Mouse (Mus musculus): ENCODE measurements around the gene Olfr372.
"Not testable (repeated sequence)": the region's sequence is repeated elsewhere in the genome, so short reads cannot be mapped to it uniquely, and the experiment has no call there.

Olfr372 gene

DNA sequence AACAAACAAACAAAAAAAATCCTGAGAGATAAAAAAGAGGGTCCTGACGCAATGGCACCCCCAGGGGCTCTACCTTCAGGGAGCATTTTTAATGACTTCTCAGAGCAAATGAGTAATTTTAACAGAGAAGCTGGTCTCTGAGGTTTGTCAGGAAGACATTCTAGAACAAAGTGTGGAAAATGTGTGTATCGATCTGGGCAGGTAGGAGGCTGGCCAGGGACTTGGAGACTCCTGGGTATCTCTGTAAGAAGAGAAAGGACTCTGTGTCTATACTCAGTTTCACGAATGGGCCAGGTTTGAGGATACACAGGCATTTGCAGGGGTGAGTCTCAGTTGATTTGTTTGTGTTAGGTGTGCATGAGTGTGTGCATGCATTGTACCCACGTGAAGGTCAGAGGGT is at the start of gene Olfr372:
Gene Olfr372 (plus strand): TSS at position 301 of the 400 bp plus-strand sequence.
- DNase-seq = not testable (repeated sequence)

GRCm38 (mm10) chr8:71999434-71999833 is 41.6 kb upstream of the Olfr372 start:
- no peak for DNase-seq

DNA sequence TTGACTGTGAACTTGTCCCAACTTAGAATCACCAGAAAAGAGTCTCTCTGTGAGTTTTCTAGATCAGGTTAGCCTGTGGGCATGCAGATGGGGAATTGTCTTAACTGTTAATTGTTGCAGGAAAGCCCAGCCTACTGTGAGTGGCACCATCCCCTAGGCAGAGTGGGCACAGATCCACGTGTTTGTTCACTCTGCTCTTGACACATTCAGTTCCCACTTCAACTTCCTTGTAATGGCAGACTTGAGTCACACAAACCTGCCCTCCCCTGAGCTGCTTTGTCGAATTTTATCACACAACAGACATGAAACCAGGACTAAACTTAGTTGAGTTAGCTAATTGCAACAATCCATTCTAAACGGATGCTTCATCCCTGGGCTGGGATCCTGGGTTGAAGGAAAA is 40.8 kb upstream of the Olfr372 start:
- no peak for DNase-seq

DNA sequence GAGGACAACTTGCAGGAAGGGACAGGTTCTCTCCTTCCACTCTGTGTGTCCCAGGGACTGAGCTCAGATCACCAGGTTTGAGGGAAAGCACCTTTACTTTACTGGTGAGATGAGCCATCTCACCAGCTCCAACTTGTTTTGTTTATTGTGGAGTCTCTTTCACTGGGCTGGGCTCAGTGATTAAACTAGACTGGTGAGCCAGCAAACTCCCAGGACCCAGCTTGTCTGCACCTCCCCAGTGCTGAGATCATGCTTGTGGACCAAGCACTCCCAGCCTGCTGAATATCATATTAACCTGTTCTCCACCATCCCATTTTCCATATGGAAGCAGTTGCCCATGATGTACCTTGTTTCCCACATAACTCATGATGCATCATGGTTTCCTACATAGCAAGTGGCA is 38.1 kb upstream of the Olfr372 start:
- DNase-seq = no peak

- DNase-seq = no peak
Observed at GRCm38 (mm10) chr8:72005912-72006311, 35.1 kb upstream of the Olfr372 start.

DNA sequence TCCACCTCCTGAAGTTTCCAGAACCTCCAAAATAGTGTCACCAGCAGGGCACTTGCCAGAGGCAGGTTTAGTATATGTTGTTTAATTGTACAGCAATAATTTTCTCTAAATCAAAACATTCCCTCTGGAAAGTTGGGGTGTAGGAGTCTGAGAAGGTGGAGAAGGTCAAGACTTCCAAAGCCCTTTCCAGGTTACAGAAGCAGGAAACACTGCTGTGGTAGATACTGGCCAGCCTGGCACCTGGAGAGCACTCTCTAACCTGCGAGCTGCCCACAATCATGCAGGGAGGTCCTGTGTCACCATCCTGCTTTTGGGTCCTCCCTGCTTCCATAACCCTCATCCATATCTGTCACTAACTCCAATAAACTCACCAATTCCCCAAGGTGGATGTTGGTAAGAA is 34.3 kb upstream of the Olfr372 start:
- DNase-seq = no peak

DNA sequence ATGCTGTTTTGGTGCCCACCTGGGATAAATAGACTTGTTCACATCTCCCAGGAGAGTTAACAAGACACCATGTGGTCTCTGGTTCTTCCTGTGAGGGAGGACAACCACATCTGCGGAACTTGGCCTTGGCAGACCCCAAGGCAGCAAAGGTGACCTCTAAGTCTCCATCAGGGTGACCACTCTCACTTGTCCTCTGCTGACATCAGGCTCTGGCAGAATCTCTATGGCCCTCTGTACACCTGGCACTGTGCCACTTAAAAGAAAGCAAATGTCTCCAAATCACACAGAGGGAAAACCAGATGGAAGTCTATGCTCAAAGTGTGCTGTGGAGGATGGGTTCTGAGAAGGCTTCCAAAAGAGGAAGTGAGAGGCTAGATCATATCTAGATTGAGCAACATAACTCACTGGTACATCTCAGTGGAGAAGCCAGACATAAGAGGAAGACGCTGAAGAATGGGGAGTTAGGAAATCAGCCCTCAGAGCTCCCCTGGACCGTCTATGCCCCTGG is 32.8 kb upstream of the Olfr372 start:
- DNase-seq = peak; percentile 23

- DNase-seq = no peak
Observed at GRCm38 (mm10) chr8:72009473-72009872, 31.5 kb upstream of the Olfr372 start, which contains the start of gene Cyp4f18. Gene Cyp4f18 (minus strand): TSS chr8:72009626.

DNA sequence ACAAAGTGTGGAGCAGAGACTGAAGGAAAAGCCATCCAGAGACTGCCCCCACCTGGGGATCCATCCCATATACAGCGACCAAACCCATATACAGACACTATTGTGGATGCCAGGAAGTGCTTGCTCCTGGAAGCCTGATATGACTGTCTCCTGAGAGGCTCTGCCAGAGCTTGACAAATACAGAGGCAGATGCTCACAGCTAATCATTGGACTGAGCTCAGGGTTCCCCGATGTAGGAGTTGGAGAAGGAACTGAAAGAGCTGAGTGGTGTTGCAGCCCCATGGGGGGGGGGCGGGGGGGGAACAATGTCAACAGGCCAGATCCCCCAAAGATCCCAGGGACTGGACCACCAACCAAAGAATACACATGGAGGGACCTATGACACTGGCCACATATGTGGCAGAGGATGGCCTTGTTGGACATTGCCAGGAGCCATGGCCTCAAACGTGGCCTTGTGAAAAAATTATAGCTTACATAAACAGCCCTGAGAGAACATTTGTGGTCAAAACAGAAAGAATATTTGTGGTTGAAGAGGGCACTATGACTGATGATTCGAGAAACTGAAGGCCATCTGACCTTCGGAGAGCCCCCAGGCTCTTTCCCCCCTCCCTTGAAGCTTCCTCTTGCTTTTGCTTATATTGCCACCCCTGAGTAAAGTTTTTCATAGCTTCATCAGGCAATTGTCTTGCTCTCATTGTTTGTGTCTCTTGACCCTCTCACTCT is 27.4 kb upstream of the Olfr372 start:
- not testable (repeated sequence) for DNase-seq

DNA sequence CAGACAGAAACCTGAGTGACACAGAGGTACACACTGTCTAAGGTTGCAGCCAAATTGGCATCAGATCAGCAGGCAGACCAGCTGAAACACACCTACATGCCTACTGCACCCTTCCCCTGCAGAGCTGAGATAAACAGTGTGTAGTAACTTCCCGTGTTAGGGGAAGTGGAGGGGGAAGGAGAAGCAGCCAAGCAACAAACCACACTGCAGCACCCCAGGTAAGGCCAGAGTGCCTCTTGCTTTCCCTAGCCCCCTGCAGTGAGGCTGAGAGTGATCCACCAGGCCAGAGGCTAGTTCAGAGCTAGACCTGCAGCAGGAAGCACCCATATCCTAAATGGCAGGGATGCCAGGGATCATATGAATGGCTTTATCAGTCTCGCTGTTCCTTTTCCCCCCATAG is 23.7 kb upstream of the Olfr372 start:
- not testable (repeated sequence) for DNase-seq

- no peak for DNase-seq
Observed at GRCm38 (mm10) chr8:72018141-72018540, 22.9 kb upstream of the Olfr372 start.

DNA sequence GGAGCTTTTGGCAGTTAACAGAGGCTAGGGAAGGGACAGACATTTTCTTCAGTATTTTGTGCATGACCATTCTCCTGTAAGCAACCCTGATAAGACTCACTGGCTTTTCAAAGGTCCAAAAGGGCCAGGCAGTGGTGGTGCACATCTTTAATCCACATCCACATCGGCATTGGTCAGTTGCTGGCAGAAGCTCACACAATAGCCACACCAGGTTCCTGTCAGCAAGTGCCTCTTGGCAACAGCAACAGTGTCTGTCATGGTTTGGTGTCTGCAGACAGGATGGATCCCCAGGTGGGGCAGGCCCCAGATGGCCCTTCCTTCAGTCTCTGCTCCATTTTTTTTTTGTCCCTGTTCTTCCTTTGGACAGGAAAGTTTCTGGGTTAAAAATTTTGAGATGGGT is 22.0 kb upstream of the Olfr372 start:
- not testable (repeated sequence) for DNase-seq

DNA sequence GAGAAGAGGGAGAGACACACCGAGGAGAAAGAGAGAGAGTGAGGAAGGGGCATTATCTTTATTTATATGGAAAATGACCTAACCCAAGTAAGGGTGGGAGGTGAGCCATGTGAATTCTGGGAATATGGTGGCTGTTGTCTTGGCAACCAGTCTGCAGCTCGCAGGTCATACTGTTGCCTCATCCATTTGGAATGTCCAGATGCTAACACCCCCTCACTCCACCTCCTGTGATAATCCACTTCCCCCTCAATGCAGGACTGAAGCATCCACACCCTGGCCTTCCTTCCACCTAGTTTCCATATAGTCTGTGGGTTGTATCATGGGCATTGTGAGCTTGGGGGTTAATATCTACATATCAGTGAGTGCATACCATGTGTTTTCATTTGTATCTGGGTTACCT is 21.2 kb upstream of the Olfr372 start:
- DNase-seq = no peak

DNA sequence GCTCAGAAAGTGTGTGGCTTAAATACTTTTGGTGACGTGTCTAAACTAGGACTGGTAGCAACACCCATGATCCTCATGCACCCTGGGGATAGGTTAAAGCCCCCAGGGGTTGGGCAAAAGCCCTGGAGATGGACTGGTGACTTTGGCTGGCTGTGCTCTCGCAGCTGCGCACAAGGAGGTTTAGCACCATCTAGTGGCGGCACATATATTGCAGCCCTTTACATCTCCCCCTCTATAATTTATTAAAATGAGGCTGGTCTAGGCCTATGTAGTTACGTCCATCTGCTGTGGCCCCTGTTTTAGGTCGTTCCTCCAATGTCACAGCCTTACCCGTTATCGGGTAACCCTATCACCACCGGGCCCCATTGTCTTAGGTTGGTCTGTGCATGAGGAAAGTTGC is 16.1 kb upstream of the Olfr372 start:
- DNase-seq = peak; percentile 63

DNA sequence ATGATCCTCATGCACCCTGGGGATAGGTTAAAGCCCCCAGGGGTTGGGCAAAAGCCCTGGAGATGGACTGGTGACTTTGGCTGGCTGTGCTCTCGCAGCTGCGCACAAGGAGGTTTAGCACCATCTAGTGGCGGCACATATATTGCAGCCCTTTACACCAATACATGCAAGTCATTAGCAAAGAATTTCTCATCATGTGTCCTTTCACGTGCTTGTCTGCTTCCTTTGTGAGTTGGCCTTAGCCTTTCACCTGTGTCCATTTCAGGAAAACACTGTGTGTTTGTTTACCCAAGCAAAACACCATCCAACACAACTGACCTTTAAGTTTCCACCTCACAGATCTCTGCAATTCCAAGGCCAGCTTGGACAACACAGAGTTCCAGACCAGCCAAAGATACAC is 8.1 kb upstream of the Olfr372 start:
- DNase-seq = peak; percentile 86

DNA sequence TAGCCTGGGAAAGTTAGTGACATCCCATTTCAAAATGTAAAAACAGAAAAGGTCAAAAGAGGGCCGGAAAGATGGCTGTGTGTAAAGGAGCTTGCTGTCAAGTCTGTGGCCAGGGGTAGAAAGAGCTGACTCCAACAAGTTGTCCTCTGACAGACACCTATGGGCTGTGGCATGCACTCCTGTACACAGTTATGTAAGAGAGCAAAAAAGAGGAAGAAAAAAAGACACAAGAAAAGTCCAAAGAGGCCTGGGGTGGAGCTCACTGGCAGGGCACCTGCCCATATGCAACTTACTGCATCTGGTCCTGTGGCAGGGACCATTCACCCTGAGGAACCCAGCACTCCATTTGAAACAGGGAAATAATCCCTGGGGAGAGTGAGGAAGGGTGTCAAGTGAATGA is 1.5 kb downstream of the Olfr372 start:
- DNase-seq = no peak

DNA sequence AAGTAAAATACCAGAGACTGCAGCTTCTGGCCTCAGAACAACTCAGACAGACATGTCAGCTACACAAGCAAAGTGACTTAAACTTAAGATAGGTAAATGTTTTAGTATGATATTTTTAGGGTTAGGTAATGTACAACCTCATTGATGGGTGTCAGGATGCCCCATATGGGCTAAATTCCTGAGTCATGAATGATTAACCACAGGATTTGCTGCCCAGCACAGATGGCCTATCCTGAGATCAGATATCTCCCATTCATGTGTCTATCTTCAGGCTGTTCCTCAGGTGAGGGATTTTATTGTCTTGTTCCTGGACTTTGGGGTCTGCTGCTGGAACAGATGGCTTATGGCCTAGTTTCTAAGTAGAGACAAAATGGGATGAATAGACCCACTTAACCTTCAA is 13.6 kb downstream of the Olfr372 start:
- not testable (repeated sequence) for DNase-seq

DNA sequence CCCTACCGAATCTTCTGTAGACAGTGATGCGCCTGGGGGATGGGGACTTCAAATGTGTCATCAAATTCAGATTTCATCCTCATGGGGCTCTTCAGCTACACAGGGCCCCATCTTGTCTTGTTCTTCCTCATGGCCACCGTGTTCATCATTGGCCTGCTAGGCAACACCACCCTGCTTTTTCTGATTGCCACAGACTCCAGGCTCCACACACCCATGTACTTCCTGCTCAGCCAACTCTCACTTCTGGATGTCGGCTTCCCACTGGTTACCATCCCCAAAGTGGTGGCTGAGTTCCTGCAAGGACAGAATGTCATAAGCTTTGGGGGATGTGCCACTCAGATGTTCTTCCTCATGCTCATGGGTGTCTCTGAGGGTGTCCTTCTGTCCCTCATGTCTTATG is 16.6 kb downstream of the Olfr372 start:
- not testable (repeated sequence) for DNase-seq

GRCm38 (mm10) chr8:72066819-72067399 is 25.9 kb downstream of the Olfr372 start:
- DNase-seq = not testable (repeated sequence)

DNA sequence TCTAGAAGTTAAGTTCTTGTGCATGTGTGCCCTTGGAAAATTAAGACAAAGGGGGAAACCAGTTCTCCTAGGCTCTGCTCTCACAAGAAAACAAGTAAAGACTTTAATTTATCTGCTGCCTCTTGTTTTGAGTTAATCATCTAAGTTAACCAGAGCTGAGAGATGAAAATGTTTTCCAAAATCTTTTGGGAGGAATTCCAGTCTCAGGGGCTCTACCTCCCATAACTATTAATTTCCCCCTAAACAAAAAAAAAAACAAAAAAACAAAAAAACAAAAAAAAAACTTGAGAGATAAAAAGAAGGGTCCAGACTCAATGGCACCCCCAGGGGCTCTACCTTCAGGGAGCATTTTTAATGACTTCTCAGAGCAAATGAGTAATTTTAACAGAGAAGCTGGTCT is 41.9 kb downstream of the Olfr372 start, which contains the start of gene Olfr373:
Gene Olfr373 (plus strand): TSS at position 301 of the 400 bp plus-strand sequence.
- not testable (repeated sequence) for DNase-seq

DNA sequence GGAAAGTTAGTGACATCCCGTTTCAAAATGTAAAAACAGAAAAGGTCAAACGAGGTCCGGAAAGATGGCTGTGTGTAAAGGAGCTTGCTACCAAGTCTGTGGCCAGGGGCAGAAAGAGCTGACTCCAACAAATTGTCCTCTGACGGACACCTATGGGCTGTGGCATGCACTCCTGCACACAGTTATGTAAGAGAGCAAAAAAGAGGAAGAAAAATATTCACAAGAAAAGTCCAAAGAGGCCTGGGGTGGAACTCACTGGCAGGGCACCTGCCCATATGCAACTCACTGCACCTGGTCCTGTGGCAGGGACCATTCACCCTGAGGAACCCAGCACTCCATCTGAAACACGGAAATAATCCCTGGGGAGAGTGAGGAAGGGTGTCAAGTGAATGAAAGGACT is 43.7 kb downstream of the Olfr372 start:
- DNase-seq = no peak

- DNase-seq = not testable (repeated sequence)
Observed at GRCm38 (mm10) chr8:72087611-72088010, 46.6 kb downstream of the Olfr372 start.

DNA sequence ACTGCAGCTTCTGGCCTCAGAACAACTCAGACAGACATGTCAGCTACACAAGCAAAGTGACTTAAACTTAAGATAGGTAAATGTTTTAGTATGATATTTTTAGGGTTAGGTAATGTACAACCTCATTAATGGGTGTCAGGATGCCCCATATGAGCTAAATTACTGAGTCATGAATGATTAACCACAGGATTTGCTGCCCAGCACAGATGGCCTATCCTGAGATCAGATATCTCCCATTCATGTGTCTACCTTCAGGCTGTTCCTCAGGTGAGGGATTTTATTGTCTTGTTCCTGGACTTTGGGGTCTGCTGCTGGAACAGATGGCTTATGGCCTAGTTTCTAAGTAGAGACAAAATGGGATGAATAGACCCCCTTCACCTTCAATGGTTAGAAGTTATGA is 55.7 kb downstream of the Olfr372 start:
- not testable (repeated sequence) for DNase-seq

DNA sequence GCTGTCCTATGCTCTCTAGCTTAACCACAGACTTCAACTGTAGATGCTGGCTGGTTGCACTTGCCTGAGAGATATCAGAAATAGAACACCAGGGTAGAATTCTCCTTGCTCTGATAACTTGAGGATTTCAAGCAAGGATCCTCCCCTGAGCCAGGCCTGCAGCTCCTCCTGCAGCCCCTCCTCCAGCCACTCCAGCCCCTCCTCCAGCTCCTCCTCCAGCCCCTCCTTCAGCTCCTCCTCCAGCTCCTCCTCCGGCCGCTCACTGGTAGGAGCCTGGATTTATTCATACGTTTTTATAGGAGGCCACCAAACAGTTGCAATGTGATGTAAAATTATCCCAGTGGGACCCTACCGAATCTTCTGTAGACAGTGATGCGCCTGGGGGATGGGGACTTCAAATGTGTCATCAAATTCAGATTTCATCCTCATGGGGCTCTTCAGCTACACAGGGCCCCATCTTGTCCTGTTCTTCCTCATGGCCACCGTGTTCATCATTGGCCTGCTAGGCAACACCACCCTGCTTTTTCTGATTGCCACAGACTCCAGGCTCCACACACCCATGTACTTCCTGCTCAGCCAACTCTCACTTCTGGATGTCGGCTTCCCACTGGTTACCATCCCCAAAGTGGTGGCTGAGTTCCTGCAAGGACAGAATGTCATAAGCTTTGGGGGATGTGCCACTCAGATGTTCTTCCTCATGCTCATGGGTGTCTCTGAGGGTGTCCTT is 58.5 kb downstream of the Olfr372 start:
- DNase-seq = peak; percentile 24
